Mouse (Mus musculus): ENCODE measurements around the gene Stk16. TPM values are rescaled to one million over a fixed set of nuclear protein-coding genes. Genes with fewer than 3 reads are reported as not detected.

Stk16 gene
- polyA plus RNA-seq, 1 experiment from 2014 or later: 82.8 TPM

GRCm38 (mm10) chr1:75234606-75235005 is 24.0 kb downstream of the Stk16 start:
- no peaks in the 10 kb centered on the region for H3K9me3 ChIP-seq (replicated peaks; ENCODE audit: control insufficient read depth, low read length)
- no peak for ATAC-seq (replicated peaks; ENCODE audit: insufficient number of reproducible peaks, low FRiP score, low TSS enrichment)
- no peak overlapping the region for H3K4me3 ChIP-seq (ENCODE audit: low read depth, low read length)
- H3K27me3 ChIP-seq (ENCODE audit: control insufficient read depth, insufficient read depth, low read length): 0 out of 2 replicates have a peak, but pooled peaks cover 3% of the 10 kb centered on the region
- no peak overlapping the region for H3K27ac ChIP-seq (ENCODE audit: low read depth, low read length)
- no peak overlapping the region for H3K9ac ChIP-seq (ENCODE audit: low read depth, low read length)
- peaks cover 16% of the 10 kb centered on the region for H3K4me1 ChIP-seq (ENCODE audit: control insufficient read depth, insufficient read depth, low read length)
- peak overlapping the region; percentile 14; the same call in 1 of the 2 replicates for H3K4me2 ChIP-seq
- H3K36me3 ChIP-seq (ENCODE audit: control insufficient read depth, insufficient read depth, low read length): no peaks in the 10 kb centered on the region
- WGBS (ENCODE audit: insufficient replicate concordance): 2% methylated on average over 8 of the region's 8 CpGs

GRCm38 (mm10) chr1:75236117-75237050 is 25.7 kb downstream of the Stk16 start, which contains the start of gene Dnajb2:
Dnajb2 (plus strand) TSS chr1:75236406.
- WGBS (ENCODE audit: insufficient replicate concordance): under 1% methylated on average over 58 of the region's 64 CpGs
- H3K4me2 ChIP-seq: peak within 1 kb of the TSS; percentile 88
- H3K9ac ChIP-seq (ENCODE audit: low read depth, low read length): peak within 1 kb of the TSS; percentile 80
- H3K27ac ChIP-seq (ENCODE audit: low read depth, low read length): peak within 1 kb of the TSS; percentile 85
- H3K4me3 ChIP-seq (ENCODE audit: low read depth, low read length): peak within 1 kb of the TSS; percentile 53
- no peaks in the 10 kb centered on the region for H3K9me3 ChIP-seq (replicated peaks; ENCODE audit: control insufficient read depth, low read length)
- H3K36me3 ChIP-seq (ENCODE audit: control insufficient read depth, insufficient read depth, low read length): 0 out of 2 replicates have a peak, but pooled peaks cover 3% of the 10 kb centered on the region
- 0 out of 2 replicates have a peak, but pooled peaks cover 3% of the 10 kb centered on the region for H3K27me3 ChIP-seq (ENCODE audit: control insufficient read depth, insufficient read depth, low read length)
- H3K4me1 ChIP-seq (ENCODE audit: control insufficient read depth, insufficient read depth, low read length): peaks cover 16% of the 10 kb centered on the region
- ATAC-seq (replicated peaks; ENCODE audit: insufficient number of reproducible peaks, low FRiP score, low TSS enrichment): peak; percentile 89

- 74% methylated on average over 10 of the region's 10 CpGs for WGBS (ENCODE audit: insufficient replicate concordance)
These were observed 29.0 kb downstream of the Stk16 start for GRCm38 (mm10) chr1:75239591-75239990.

GRCm38 (mm10) chr1:75243411-75243810 is 32.8 kb downstream of the Stk16 start:
- peaks cover 11% of the 10 kb centered on the region for H3K4me1 ChIP-seq (ENCODE audit: control insufficient read depth, insufficient read depth, low read length)
- WGBS (ENCODE audit: insufficient replicate concordance): 83% methylated on average over 14 of the region's 14 CpGs
- H3K9me3 ChIP-seq (replicated peaks; ENCODE audit: control insufficient read depth, low read length): no peaks in the 10 kb centered on the region
- no peak overlapping the region for H3K27ac ChIP-seq (ENCODE audit: low read depth, low read length)
- H3K36me3 ChIP-seq (ENCODE audit: control insufficient read depth, insufficient read depth, low read length): peaks cover 3% of the 10 kb centered on the region; the same call in 1 of the 2 replicates
- H3K4me3 ChIP-seq (ENCODE audit: low read depth, low read length): no peak overlapping the region
- H3K4me2 ChIP-seq: no peak overlapping the region
- no peak overlapping the region for H3K9ac ChIP-seq (ENCODE audit: low read depth, low read length)
- ATAC-seq (replicated peaks; ENCODE audit: insufficient number of reproducible peaks, low FRiP score, low TSS enrichment): no peak
- no peaks in the 10 kb centered on the region for H3K27me3 ChIP-seq (ENCODE audit: control insufficient read depth, insufficient read depth, low read length)

More at GRCm38 (mm10) chr1:75239591-75239990, 29.0 kb downstream of the Stk16 start:
- Histone ChIP-seq H3K27me3 (ENCODE audit: control insufficient read depth, insufficient read depth, low read length) (no peaks in the 10 kb centered on the region), H3K9ac (ENCODE audit: low read depth, low read length) (no peak overlapping the region), H3K4me2 (no peak overlapping the region), H3K9me3 (replicated peaks; ENCODE audit: control insufficient read depth, low read length) (no peaks in the 10 kb centered on the region), H3K27ac (ENCODE audit: low read depth, low read length) (no peak overlapping the region), H3K4me1 (ENCODE audit: control insufficient read depth, insufficient read depth, low read length) (peaks cover 16% of the 10 kb centered on the region), H3K4me3 (ENCODE audit: low read depth, low read length) (no peak overlapping the region), H3K36me3 (ENCODE audit: control insufficient read depth, insufficient read depth, low read length) (peaks cover 3% of the 10 kb centered on the region; the same call in 1 of the 2 replicates)
- ATAC-seq (replicated peaks; ENCODE audit: insufficient number of reproducible peaks, low FRiP score, low TSS enrichment): no peak

- Histone ChIP-seq H3K9ac (ENCODE audit: low read depth, low read length) (no peak overlapping the region), H3K36me3 (ENCODE audit: control insufficient read depth, insufficient read depth, low read length) (peaks cover 3% of the 10 kb centered on the region; the same call in 1 of the 2 replicates), H3K4me3 (ENCODE audit: low read depth, low read length) (no peak overlapping the region), H3K4me2 (no peak overlapping the region), H3K27me3 (ENCODE audit: control insufficient read depth, insufficient read depth, low read length) (no peaks in the 10 kb centered on the region), H3K27ac (ENCODE audit: low read depth, low read length) (no peak overlapping the region), H3K4me1 (ENCODE audit: control insufficient read depth, insufficient read depth, low read length) (peaks cover 14% of the 10 kb centered on the region), H3K9me3 (replicated peaks; ENCODE audit: control insufficient read depth, low read length) (no peaks in the 10 kb centered on the region)
- WGBS (ENCODE audit: insufficient replicate concordance): 90% methylated on average over 12 of the region's 12 CpGs
- no peak for ATAC-seq (replicated peaks; ENCODE audit: insufficient number of reproducible peaks, low FRiP score, low TSS enrichment)
These were observed 33.7 kb downstream of the Stk16 start for GRCm38 (mm10) chr1:75244175-75244826.

GRCm38 (mm10) chr1:75244836-75245235 is 34.2 kb downstream of the Stk16 start:
- Histone ChIP-seq H3K36me3 (ENCODE audit: control insufficient read depth, insufficient read depth, low read length) (peaks cover 3% of the 10 kb centered on the region; the same call in 1 of the 2 replicates), H3K27ac (ENCODE audit: low read depth, low read length) (no peak overlapping the region), H3K9ac (ENCODE audit: low read depth, low read length) (no peak overlapping the region), H3K4me2 (no peak overlapping the region), H3K9me3 (replicated peaks; ENCODE audit: control insufficient read depth, low read length) (no peaks in the 10 kb centered on the region), H3K27me3 (ENCODE audit: control insufficient read depth, insufficient read depth, low read length) (no peaks in the 10 kb centered on the region), H3K4me3 (ENCODE audit: low read depth, low read length) (no peak overlapping the region), H3K4me1 (ENCODE audit: control insufficient read depth, insufficient read depth, low read length) (peaks cover 14% of the 10 kb centered on the region)
- peak; percentile 31; the same call in 1 of the 2 replicates for ATAC-seq (replicated peaks; ENCODE audit: insufficient number of reproducible peaks, low FRiP score, low TSS enrichment)
- 22% methylated on average over 4 of the region's 4 CpGs for WGBS (ENCODE audit: insufficient replicate concordance)

GRCm38 (mm10) chr1:75247071-75247930 is 36.7 kb downstream of the Stk16 start:
- Histone ChIP-seq H3K27me3 (ENCODE audit: control insufficient read depth, insufficient read depth, low read length) (no peaks in the 10 kb centered on the region), H3K36me3 (ENCODE audit: control insufficient read depth, insufficient read depth, low read length) (no peaks in the 10 kb centered on the region; the same call in 1 of the 2 replicates), H3K27ac (ENCODE audit: low read depth, low read length) (peak overlapping the region; percentile 94), H3K9me3 (replicated peaks; ENCODE audit: control insufficient read depth, low read length) (no peaks in the 10 kb centered on the region), H3K9ac (ENCODE audit: low read depth, low read length) (peak overlapping the region; percentile 35; the same call in 1 of the 2 replicates), H3K4me1 (ENCODE audit: control insufficient read depth, insufficient read depth, low read length) (peaks cover 14% of the 10 kb centered on the region), H3K4me3 (ENCODE audit: low read depth, low read length) (no peak overlapping the region), H3K4me2 (peak overlapping the region; percentile 32; the same call in 1 of the 2 replicates)
- 78% methylated on average over 16 of the region's 16 CpGs for WGBS (ENCODE audit: insufficient replicate concordance)
- ATAC-seq (replicated peaks; ENCODE audit: insufficient number of reproducible peaks, low FRiP score, low TSS enrichment): no peak

Data from heart, embryonic 11.5 days (tissue).